Mouse (Mus musculus) layer of hippocampus, postnatal 25 days (tissue): ENCODE measurements around the gene Tfcp2. TPM values are rescaled to one million over a fixed set of nuclear protein-coding genes. Genes with fewer than 3 reads are reported as not detected.
A peak's percentile ranks its signal among the peaks of the same experiment; 100 is the strongest.
"Not testable (repeated sequence)": the region's sequence is repeated elsewhere in the genome, so short reads cannot be mapped to it uniquely, and the experiment has no call there.

Experiments used
- DNase-seq, 2 experiments: peaks; one replicate each; pipeline ENCODE4 v3.0.0; 2022; ENCODE audit warnings: mixed read lengths in 2 of 2, low spot score in 1 of 2; ENCODE audit errors: extremely low spot score in 1 of 2
- total RNA-seq, 2 experiments: library from RNA; stranded (reverse); gene quantifications; 2 replicates each; pipeline ENCODE4 v1.2.3; 2021

Tfcp2 gene
- total RNA-seq, 2 experiments from 2014 or later, result 26.9 to 29.0 TPM

DNA sequence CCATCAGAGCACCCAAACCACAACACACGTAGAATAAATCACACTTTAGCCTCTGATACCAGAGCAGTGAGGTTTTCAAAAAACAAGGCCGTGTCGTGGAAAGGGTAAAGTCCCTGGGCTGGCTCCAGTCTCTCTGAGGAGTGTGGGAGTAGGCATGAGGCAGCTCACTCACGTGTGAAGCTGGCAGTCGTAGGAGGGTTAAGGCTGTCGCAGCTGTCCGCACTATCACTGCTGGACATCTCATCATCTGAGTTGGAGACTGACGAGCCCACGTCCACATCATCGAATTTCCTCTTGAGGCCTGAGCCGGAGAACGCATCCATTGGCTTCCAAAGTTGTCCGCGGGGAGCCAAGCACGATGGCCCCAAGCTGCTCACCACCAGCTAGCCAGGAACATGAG, 62.5 kb downstream of the Tfcp2 start:
- DNase-seq, result no peak

GRCm38 (mm10) chr15:100488297-100488696, 63.5 kb downstream of the Tfcp2 start:
- DNase-seq, result not testable (repeated sequence)

DNA sequence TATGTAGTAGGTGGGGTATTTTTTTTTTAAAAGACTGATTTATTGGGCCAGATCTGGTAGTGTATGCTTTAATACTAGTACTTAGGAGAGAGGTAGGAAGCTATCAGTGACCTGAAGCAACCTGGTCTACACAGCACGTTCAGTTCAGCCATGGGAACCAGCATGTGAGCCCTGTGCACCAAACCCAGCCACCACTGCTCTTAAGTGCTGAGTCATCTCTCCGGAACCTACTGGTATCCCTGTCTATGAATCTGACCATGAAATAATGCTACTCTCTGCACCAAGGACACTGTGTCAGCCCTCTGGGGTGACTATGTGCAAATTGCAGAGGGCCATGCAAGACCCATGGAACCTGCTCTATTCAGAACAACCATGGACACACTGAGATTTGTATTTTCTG, 64.8 kb downstream of the Tfcp2 start:
- no peak for DNase-seq

DNA sequence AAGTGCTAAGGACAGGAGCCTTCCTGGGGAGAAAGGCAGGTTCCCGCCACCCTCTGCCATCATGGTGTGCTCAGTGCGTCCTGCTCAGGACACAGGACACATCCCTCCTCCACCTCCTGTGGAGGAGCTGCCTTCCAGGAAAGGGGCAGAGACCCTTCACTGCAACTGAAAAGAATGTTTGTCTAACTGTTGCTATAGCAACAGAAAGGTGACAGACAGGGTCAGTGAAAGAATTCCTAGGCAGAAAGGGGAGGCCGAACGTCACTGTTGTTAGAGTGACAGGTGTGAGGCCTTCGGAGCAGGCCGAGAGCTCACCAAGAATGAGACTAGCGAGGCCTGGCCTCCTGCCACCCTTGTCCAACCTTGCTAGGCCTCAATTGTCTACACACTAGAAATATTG, 65.4 kb downstream of the Tfcp2 start:
- no peak for DNase-seq

GRCm38 (mm10) chr15:100485576-100485975, 66.2 kb downstream of the Tfcp2 start:
- DNase-seq, result no peak

GRCm38 (mm10) chr15:100478925-100479324, 72.9 kb downstream of the Tfcp2 start:
- no peak for DNase-seq

GRCm38 (mm10) chr15:100478351-100478750, 73.5 kb downstream of the Tfcp2 start:
- no peak for DNase-seq

GRCm38 (mm10) chr15:100473926-100474503, 77.8 kb downstream of the Tfcp2 start:
- no peak for DNase-seq

- DNase-seq, result no peak
Measured at GRCm38 (mm10) chr15:100470037-100470436, 81.8 kb downstream of the Tfcp2 start.

DNA sequence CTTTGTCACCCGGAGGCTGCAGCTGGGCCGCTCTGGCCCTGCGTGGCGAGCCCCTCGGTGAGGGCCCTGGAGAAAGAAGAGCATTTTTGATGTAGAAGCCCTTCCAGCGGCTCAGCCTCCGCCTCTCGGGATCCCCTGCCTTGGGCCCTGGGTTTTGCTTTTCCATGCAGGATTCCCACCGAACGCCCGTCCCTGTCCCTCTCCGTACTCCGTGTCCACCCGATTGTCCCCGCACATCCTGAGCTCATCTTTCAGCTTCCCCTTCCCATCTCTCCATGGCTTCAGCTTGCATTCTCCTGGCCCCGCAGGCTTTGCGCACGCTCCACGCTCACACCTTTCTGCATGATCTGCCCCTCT, 82.6 kb downstream of the Tfcp2 start:
- DNase-seq, result no peak

DNA sequence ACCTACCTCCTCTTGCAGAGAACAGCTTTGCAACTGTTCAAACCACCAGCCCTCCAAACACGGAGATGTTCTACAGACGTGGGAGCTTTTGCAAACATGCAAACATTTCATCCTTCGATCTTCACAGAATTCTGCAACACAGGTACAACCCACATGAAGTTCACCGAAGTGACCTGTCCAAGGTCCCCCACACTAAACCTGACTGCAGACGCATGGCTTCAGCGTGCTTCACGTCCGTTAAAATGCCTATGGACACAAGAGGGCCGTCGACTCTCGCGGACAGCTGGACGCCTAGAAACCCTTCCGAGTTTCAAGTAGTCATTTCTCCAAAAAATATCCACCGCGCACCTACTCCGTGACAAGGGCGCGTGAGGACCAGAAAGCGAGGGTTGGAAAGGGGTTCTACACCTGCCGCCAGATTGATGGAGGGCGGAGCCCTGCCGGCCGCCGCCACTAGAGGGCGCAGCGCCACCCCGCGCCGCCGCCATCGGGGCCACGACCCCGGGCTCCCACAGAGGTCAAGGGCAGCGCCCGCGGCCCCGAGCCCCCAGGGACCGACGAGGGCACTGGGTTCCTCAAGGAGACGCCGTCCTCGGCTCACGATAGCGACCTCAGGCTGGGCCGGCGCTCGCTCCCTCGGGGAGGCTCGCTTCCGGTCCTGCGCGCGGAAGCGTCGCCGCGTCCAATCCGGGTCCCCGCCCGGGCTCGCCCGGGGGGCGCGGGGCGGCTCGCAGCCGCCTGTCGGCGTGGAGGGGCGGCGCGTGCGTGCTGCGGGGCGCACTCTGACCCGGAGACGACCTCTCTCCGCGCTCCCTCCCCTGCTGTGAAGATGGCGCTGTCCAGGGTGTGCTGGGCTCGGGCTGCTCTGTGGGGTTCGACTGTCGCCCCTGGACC, 83.3 kb downstream of the Tfcp2 start, which contains the start of gene Letmd1:
TSS of gene Letmd1 (plus strand) at position 729 of the 894 bp plus-strand sequence.
- peak; percentile 79 to 90 for DNase-seq

DNA sequence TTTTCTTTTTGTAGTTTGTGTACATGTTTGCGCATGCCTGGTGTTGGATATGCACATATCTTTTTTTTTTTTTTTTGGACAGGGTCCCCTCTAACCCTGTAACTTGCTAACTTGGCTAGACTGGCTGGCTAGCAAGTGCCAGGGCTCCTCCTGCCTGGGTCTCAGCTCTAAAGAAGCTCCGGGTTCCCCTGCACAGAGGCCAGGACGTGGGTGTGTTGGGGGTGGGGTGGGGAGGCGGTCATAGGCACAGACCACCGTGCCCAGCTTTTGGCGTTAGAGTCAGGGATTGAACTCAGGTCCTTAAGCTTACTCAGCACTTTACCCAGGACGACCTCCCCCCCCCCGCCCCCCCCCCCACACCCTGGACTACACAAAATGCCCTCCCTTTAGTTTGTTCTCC, 84.1 kb downstream of the Tfcp2 start:
- DNase-seq, result no peak

GRCm38 (mm10) chr15:100465432-100465831, 86.4 kb downstream of the Tfcp2 start:
- no peak for DNase-seq

GRCm38 (mm10) chr15:100463712-100464111, 88.1 kb downstream of the Tfcp2 start:
- peak in 1 of 2 experiments; percentile 84 for DNase-seq

DNA sequence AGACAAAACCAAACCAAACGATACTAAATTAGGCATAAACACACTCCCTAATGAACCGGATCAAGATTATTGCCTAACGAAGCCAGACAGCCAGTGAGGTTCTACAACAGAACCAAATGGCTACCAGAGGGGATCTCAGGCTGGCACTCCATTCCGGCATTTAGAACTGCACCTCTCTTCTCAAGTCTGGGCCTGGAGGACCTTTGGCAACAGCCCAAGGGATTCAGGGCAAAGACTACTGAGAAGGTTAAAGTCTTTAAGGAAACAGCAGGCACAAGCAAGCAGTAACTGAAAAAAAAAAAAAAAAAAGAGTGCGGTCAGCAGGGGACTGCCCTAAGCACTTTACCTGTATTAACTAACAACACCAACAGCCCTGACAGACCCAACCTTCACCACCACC, 89.7 kb downstream of the Tfcp2 start:
- no peak for DNase-seq

DNA sequence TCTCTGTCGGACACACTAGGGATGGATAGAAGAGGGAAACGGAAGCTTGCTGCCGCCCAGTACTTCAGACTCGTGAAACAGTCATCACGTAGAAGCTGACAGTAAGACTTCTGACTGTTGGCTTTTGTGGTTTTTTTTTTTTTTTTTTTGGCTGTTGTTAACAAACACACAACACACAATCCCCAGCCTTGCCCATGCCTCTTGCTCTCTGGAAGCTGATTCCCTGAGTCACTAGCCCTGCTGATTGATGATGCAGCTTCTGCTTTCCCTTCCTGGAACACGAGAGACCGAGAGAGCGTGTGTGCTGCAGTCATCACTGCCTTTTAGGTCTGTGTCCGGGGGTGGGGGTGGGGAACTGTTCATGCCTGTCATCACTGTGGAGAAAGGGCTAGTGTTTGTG, 90.2 kb downstream of the Tfcp2 start:
- no peak for DNase-seq

- DNase-seq, result no peak
Measured at GRCm38 (mm10) chr15:100460942-100461341, 90.9 kb downstream of the Tfcp2 start.

- DNase-seq, result peak in 1 of 2 experiments; percentile 73
Measured at GRCm38 (mm10) chr15:100458055-100458454, 93.8 kb downstream of the Tfcp2 start.

DNA sequence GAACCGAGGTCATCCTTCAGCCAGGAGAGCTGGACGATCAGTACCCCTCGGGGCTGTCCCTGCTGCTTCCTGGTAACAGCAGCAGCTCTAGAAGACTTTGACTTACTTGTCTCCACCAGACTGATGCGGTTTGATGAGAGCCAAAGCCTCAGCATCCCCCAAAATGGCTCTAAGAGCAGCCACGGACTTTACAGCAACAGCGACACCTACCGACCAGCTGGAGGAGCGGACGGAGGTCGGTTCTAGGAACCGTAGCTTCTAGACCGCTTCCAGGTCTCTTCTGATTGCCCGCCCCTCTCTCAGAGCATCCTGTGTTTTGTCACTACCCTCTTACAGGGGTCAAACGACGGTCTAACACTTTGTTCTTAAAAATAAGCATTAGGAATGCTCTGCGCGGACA, 94.5 kb downstream of the Tfcp2 start:
- DNase-seq, result peak in 1 of 2 experiments; percentile 86

- DNase-seq, result no peak
Measured at GRCm38 (mm10) chr15:100456356-100456991, 95.3 kb downstream of the Tfcp2 start.

DNA sequence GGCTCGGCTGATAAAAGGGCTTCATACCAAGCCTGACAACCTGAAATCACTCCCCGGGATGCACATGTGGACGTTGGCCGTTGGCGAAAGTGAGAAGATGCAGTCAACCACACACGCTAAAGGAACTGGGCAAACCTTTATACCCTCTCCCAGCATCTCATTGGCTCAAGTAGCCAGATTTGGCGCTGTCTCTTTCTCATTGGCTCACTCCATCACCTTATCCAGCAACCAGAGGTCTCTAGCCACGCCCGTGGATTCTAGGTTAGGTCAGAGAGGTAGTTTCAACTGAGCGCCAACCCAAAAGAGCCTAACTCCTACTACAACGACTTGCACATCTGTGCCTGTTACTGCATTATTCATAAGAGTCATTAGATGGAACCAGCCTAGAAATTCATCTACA, 99.3 kb downstream of the Tfcp2 start:
- DNase-seq, result no peak
